Mouse (Mus musculus) embryonic facial prominence, embryonic 15.5 days (tissue): ENCODE results near the gene Dbi. TPM values are rescaled to one million over a fixed set of nuclear protein-coding genes. Genes with fewer than 3 reads are reported as not detected.
A peak's percentile ranks its signal among the peaks of the same experiment; 100 is the strongest.

ENCODE experiments used
- ATAC-seq: fragments of 200-750 bp; cut with Nextera tagmentation; 2 replicates; pipeline ENCODE4 v1.8.0; 2017; ENCODE audit warnings: low read depth, moderate TSS enrichment; ENCODE audit not compliant: insufficient number of reproducible peaks, low FRiP score, low TSS enrichment
- H3K27ac ChIP-seq: fragments of 300-500 bp; sonication (generic); replicated peaks from 2 replicates; pipeline ENCODE4 v1.5.1; 2015; ENCODE audit warnings: mild to moderate bottlenecking, inconsistent platforms
- H3K27me3 ChIP-seq: fragments of 300-500 bp; sonication (generic); 2 replicates; pipeline ENCODE4 v1.6.1; 2015; ENCODE audit warnings: inconsistent platforms
- H3K36me3 ChIP-seq: fragments of 300-500 bp; sonication (generic); 2 replicates; pipeline ENCODE4 v1.6.1; 2015; ENCODE audit warnings: mild to moderate bottlenecking, inconsistent platforms
- H3K4me1 ChIP-seq: fragments of 300-500 bp; sonication (generic); 2 replicates; pipeline ENCODE4 v1.6.1; 2015; ENCODE audit warnings: inconsistent platforms
- H3K4me2 ChIP-seq: fragments of 300-500 bp; sonication (generic); replicated peaks from 2 replicates; pipeline ENCODE4 v1.6.1; 2015; ENCODE audit warnings: mild to moderate bottlenecking, inconsistent platforms
- H3K4me3 ChIP-seq: fragments of 300-500 bp; sonication (generic); replicated peaks from 2 replicates; pipeline ENCODE4 v1.5.1; 2015; ENCODE audit warnings: mild to moderate bottlenecking, inconsistent platforms
- H3K9ac ChIP-seq: fragments of 300-500 bp; sonication (generic); 2 replicates; pipeline ENCODE4 v1.6.1; 2015; ENCODE audit warnings: inconsistent platforms
- H3K9me3 ChIP-seq: fragments of 300-500 bp; sonication (generic); replicated peaks from 2 replicates; pipeline ENCODE4 v1.6.1; 2016; ENCODE audit warnings: inconsistent platforms
- WGBS: fragments of 180-500 bp; shearing (Covaris S2); methylation state at CpG from one replicate; pipeline ENCODE4 v1.1.7; 2015; 5-methylcytosine and 5-hydroxymethylcytosine counted together
- polyA plus RNA-seq: library from polyadenylated mRNA; unstranded; fragments of >200 nt; fragmentation: Nextera tagmentation; extraction: Ambion mirVana; gene quantifications from 2 replicates; pipeline ENCODE4 v1.2.1, GENCODE M21; 2015

The Dbi gene
- polyA plus RNA-seq, 1 experiment from 2014 or later, result 797 TPM

- no peak overlapping the region for H3K27ac ChIP-seq
- ATAC-seq, result no peak
- H3K4me3 ChIP-seq, result no peak overlapping the region
- H3K36me3 ChIP-seq, result no peaks in the 10 kb centered on the region
- H3K9ac ChIP-seq, result no peak overlapping the region
- WGBS, result 48% methylated on average over 5 of the region's 5 CpGs
- H3K4me1 ChIP-seq, result peaks cover 6% of the 10 kb centered on the region; the same call in 1 of the 2 replicates
- H3K4me2 ChIP-seq, result no peak overlapping the region
- no peaks in the 10 kb centered on the region for H3K9me3 ChIP-seq
- H3K27me3 ChIP-seq, result no peaks in the 10 kb centered on the region
Observed at GRCm38 (mm10) chr1:120142551-120142950, 21.7 kb upstream of the Dbi start.

GRCm38 (mm10) chr1:120140144-120140693 lies 19.3 kb upstream of the Dbi start:
- H3K4me2 ChIP-seq, result no peak overlapping the region
- no peaks in the 10 kb centered on the region for H3K9me3 ChIP-seq
- no peaks in the 10 kb centered on the region for H3K27me3 ChIP-seq
- ATAC-seq, result no peak
- no peak overlapping the region for H3K9ac ChIP-seq
- peaks cover 6% of the 10 kb centered on the region; the same call in 1 of the 2 replicates for H3K4me1 ChIP-seq
- no peaks in the 10 kb centered on the region for H3K36me3 ChIP-seq
- 80% methylated on average over 9 of the region's 9 CpGs for WGBS
- H3K4me3 ChIP-seq, result no peak overlapping the region
- no peak overlapping the region for H3K27ac ChIP-seq

GRCm38 (mm10) chr1:120138923-120139540 lies 18.2 kb upstream of the Dbi start:
- Histone ChIP-seq H3K9me3 (no peaks in the 10 kb centered on the region), H3K4me1 (peaks cover 6% of the 10 kb centered on the region; the same call in 1 of the 2 replicates), H3K9ac (no peak overlapping the region), H3K4me3 (no peak overlapping the region), H3K27ac (no peak overlapping the region), H3K27me3 (no peaks in the 10 kb centered on the region), H3K36me3 (no peaks in the 10 kb centered on the region), H3K4me2 (no peak overlapping the region)
- 40% methylated on average over 7 of the region's 7 CpGs for WGBS
- no peak for ATAC-seq

- H3K4me1 ChIP-seq, result no peaks in the 10 kb centered on the region
- H3K27ac ChIP-seq, result no peak overlapping the region
- no peaks in the 10 kb centered on the region for H3K9me3 ChIP-seq
- H3K4me3 ChIP-seq, result no peak overlapping the region
- WGBS, result 63% methylated on average over 7 of the region's 7 CpGs
- ATAC-seq, result no peak
- no peak overlapping the region for H3K9ac ChIP-seq
- H3K27me3 ChIP-seq, result no peaks in the 10 kb centered on the region
- H3K36me3 ChIP-seq, result no peaks in the 10 kb centered on the region
- H3K4me2 ChIP-seq, result no peak overlapping the region
Observed at GRCm38 (mm10) chr1:120135934-120136786, 15.3 kb upstream of the Dbi start.

GRCm38 (mm10) chr1:120132376-120132775 lies 11.5 kb upstream of the Dbi start:
- H3K36me3 ChIP-seq, result no peaks in the 10 kb centered on the region
- H3K27me3 ChIP-seq, result no peaks in the 10 kb centered on the region
- 85% methylated on average over 1 of the region's 1 CpGs for WGBS

GRCm38 (mm10) chr1:120126318-120126717 lies 5.4 kb upstream of the Dbi start:
- 60% methylated on average over 9 of the region's 9 CpGs for WGBS
- ATAC-seq, result no peak
- H3K27me3 ChIP-seq, result no peaks in the 10 kb centered on the region
- H3K4me2 ChIP-seq, result no peak overlapping the region
- H3K4me3 ChIP-seq, result no peak overlapping the region
- no peaks in the 10 kb centered on the region for H3K9me3 ChIP-seq
- H3K4me1 ChIP-seq, result no peaks in the 10 kb centered on the region
- no peak overlapping the region for H3K27ac ChIP-seq
- no peak overlapping the region for H3K9ac ChIP-seq
- H3K36me3 ChIP-seq, result no peaks in the 10 kb centered on the region

More at GRCm38 (mm10) chr1:120132376-120132775, 11.5 kb upstream of the Dbi start:
- H3K27ac ChIP-seq, result no peak overlapping the region
- no peak overlapping the region for H3K4me2 ChIP-seq
- H3K4me3 ChIP-seq, result no peak overlapping the region
- H3K9me3 ChIP-seq, result no peaks in the 10 kb centered on the region
- ATAC-seq, result no peak
- H3K9ac ChIP-seq, result no peak overlapping the region
- H3K4me1 ChIP-seq, result no peaks in the 10 kb centered on the region

GRCm38 (mm10) chr1:120125471-120125870 lies 4.6 kb upstream of the Dbi start:
- no peak for ATAC-seq
- no peaks in the 10 kb centered on the region for H3K36me3 ChIP-seq
- H3K4me2 ChIP-seq, result no peak overlapping the region
- 58% methylated on average over 6 of the region's 6 CpGs for WGBS
- H3K9me3 ChIP-seq, result no peaks in the 10 kb centered on the region
- no peak overlapping the region for H3K4me3 ChIP-seq
- no peak overlapping the region for H3K9ac ChIP-seq
- H3K27me3 ChIP-seq, result no peaks in the 10 kb centered on the region
- no peak overlapping the region for H3K27ac ChIP-seq
- H3K4me1 ChIP-seq, result peaks cover under 1% of the 10 kb centered on the region; the same call in 1 of the 2 replicates

- Histone ChIP-seq H3K9me3 (no peaks in the 10 kb centered on the region), H3K36me3 (no peaks in the 10 kb centered on the region), H3K4me1 (peaks cover 7% of the 10 kb centered on the region), H3K4me3 (no peak overlapping the region), H3K27ac (no peak overlapping the region), H3K4me2 (no peak overlapping the region), H3K9ac (no peak overlapping the region), H3K27me3 (no peaks in the 10 kb centered on the region)
- WGBS, result 63% methylated on average over 4 of the region's 4 CpGs
- no peak for ATAC-seq
Observed at GRCm38 (mm10) chr1:120124839-120125238, 4.0 kb upstream of the Dbi start.

- Histone ChIP-seq H3K4me3 (no peak overlapping the region), H3K4me2 (no peak overlapping the region), H3K4me1 (peaks cover 26% of the 10 kb centered on the region), H3K9ac (no peak overlapping the region), H3K9me3 (no peaks in the 10 kb centered on the region), H3K36me3 (no peaks in the 10 kb centered on the region), H3K27ac (no peak overlapping the region), H3K27me3 (no peaks in the 10 kb centered on the region)
- no peak for ATAC-seq
- 90% methylated on average over 8 of the region's 8 CpGs for WGBS
Observed at GRCm38 (mm10) chr1:120122634-120123383, 1.9 kb upstream of the Dbi start.

GRCm38 (mm10) chr1:120121930-120122530 lies 1.2 kb upstream of the Dbi start:
- 87% methylated on average over 9 of the region's 9 CpGs for WGBS
- H3K27ac ChIP-seq, result peak overlapping the region; percentile 96
- no peaks in the 10 kb centered on the region for H3K27me3 ChIP-seq
- peaks cover 31% of the 10 kb centered on the region for H3K4me1 ChIP-seq
- H3K4me2 ChIP-seq, result peak overlapping the region; percentile 88
- H3K36me3 ChIP-seq, result 0 out of 2 replicates have a peak, but pooled peaks cover 2% of the 10 kb centered on the region
- no peak for ATAC-seq
- H3K9ac ChIP-seq, result no peak overlapping the region
- peak overlapping the region; percentile 58 for H3K4me3 ChIP-seq
- no peaks in the 10 kb centered on the region for H3K9me3 ChIP-seq
